ENCODE assay signal across 8 mouse cellular contexts in genomic region chr14:117930105-117930847, GRCm38 (mm10).
A peak's percentile ranks its signal among the peaks of the same experiment; 100 is the strongest.
DNase-seq lines count a peak whose midpoint lies in the region; ATAC-seq and TF ChIP-seq lines count a peak whose summit lies in the region.

No protein-coding gene starts in this region.

- TF ChIP-seq CTCF in C2C12 (IDR thresholded peaks at IDR 0.05; ENCODE audit: control insufficient read depth, insufficient read depth, insufficient read length) = no peak

- H3K27me3 ChIP-seq in C2C12 (ENCODE audit: control insufficient read depth, insufficient read depth, insufficient read length) = no peaks in the 10 kb centered on the region
- peaks cover 69% of the 10 kb centered on the region for H3K27me3 ChIP-seq in heart, embryonic 10.5 days (ENCODE audit: insufficient read depth, poor library complexity, severe bottlenecking)
- H3K27me3 ChIP-seq in midbrain, embryonic 11.5 days (ENCODE audit: control insufficient read depth, insufficient read depth, low read length) = no peaks in the 10 kb centered on the region

- 36% methylated on average over 13 of the region's 13 CpGs for WGBS in heart, embryonic 10.5 days
- 3% methylated on average over 13 of the region's 13 CpGs for WGBS in midbrain, embryonic 11.5 days

- DNase-seq in adipocyte (ENCODE audit: low spot score) = peak; percentile 16
- no peak for DNase-seq in heart, embryonic 10.5 days (ENCODE audit: low spot score)
- peak; percentile 93 for DNase-seq in midbrain, embryonic 11.5 days (ENCODE audit: low spot score, missing footprints)
- no peak for DNase-seq in thymus, postnatal 4 days
- no peak for DNase-seq in left cerebral cortex, adult 8-10 months (ENCODE audit: low spot score in 2 of 2)
- no peak for DNase-seq in thymus, postnatal 36 days

- no peak overlapping the region for H3K4me3 ChIP-seq in C2C12 (ENCODE audit: insufficient read depth, poor library complexity, severe bottlenecking)
- no peak overlapping the region for H3K4me3 ChIP-seq in heart, embryonic 10.5 days
- no peak overlapping the region for H3K4me3 ChIP-seq in midbrain, embryonic 11.5 days (ENCODE audit: low read depth, low read length)

- H3K9me3 ChIP-seq in heart, embryonic 10.5 days = no peaks in the 10 kb centered on the region
- no peaks in the 10 kb centered on the region for H3K9me3 ChIP-seq in midbrain, embryonic 11.5 days (ENCODE audit: control insufficient read depth, low read length)

- no peak overlapping the region for H3K9ac ChIP-seq in midbrain, embryonic 11.5 days (ENCODE audit: low read length)

- ATAC-seq in midbrain, embryonic 11.5 days (ENCODE audit: low FRiP score) = peak; percentile 78
- ATAC-seq in megakaryocyte, adult 5-6 weeks (ENCODE audit: poor library complexity, severe bottlenecking) = no peak

- no peaks in the 10 kb centered on the region for H3K36me3 ChIP-seq in C2C12 (ENCODE audit: control insufficient read depth, insufficient read depth)
- H3K36me3 ChIP-seq in heart, embryonic 10.5 days = no peaks in the 10 kb centered on the region
- no peaks in the 10 kb centered on the region for H3K36me3 ChIP-seq in midbrain, embryonic 11.5 days (ENCODE audit: control insufficient read depth, insufficient read depth, low read length)

- H3ac ChIP-seq in C2C12 (ENCODE audit: control insufficient read depth, insufficient read length, low read depth) = no peak overlapping the region

- peak overlapping the region; percentile 16; the same call in 1 of the 2 replicates for H3K4me2 ChIP-seq in midbrain, embryonic 11.5 days

- H3K79me3 ChIP-seq in C2C12 (ENCODE audit: low read depth) = no peaks in the 10 kb centered on the region

- peak overlapping the region; percentile 69; the same call in 1 of the 2 replicates for H3K27ac ChIP-seq in heart, embryonic 10.5 days
- H3K27ac ChIP-seq in midbrain, embryonic 11.5 days (ENCODE audit: low read depth, low read length) = peak overlapping the region; percentile 49

- H3K4me1 ChIP-seq in heart, embryonic 10.5 days = no peaks in the 10 kb centered on the region; the same call in 1 of the 2 replicates
- H3K4me1 ChIP-seq in midbrain, embryonic 11.5 days (ENCODE audit: control insufficient read depth, insufficient read depth, low read length) = peaks cover 26% of the 10 kb centered on the region

- no peaks in the 10 kb centered on the region for H3K79me2 ChIP-seq in C2C12 (ENCODE audit: control insufficient read depth, insufficient read depth)

TF ChIP-seq in C2C12, 6 proteins besides CTCF, POLR2A, EP300 and RAD21:
- TF ChIP-seq FOSL1 (IDR thresholded peaks at IDR 0.05; ENCODE audit: insufficient read depth, low read length, poor library complexity, severe bottlenecking) = no peak
- TF ChIP-seq MYOD1 (IDR thresholded peaks at IDR 0.05; ENCODE audit: control insufficient read depth, insufficient read length, low read depth) = peak; percentile 30

Comparison
In these comparisons a context has a peak if more than half of its experiments do, and no peak if none do; other contexts are left out.
1. DNase-seq: peak in adipocyte (single experiment) and midbrain, embryonic 11.5 days (single experiment); none in heart, embryonic 10.5 days (single experiment), thymus, postnatal 4 days (single experiment), left cerebral cortex, adult 8-10 months (0 of 2) and thymus, postnatal 36 days (0 of 2).